Mouse (Mus musculus) urinary bladder, postnatal 10 days (tissue): ENCODE measurements around the gene Supt20.
"Not testable (repeated sequence)": the region's sequence is repeated elsewhere in the genome, so short reads cannot be mapped to it uniquely, and the experiment has no call there.

Experiments used
- DNase-seq: peaks from one replicate; pipeline ENCODE4 v3.0.0; 2022; ENCODE audit warnings: low spot score

Supt20 gene

DNA sequence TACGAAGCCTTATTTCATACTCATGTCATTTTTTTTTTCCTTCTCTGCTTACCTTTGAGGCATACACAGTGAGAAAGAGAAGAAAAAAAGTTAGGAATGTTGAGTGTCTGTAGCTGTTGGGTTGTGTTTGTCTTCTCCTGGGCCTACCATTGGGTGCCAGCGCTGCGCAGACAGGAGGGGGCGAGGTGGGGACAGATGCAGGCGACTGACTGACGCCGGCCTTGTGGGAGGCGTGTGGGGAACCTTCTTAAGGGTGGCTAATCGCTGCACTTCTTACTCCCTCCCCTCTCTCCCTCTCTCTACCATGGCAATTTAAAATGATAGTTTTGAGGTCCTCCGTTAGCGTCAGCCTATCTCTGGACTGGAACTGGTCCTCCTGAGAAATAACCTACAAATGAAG lies 63.5 kb downstream of the Supt20 start:
- no peak for DNase-seq

DNA sequence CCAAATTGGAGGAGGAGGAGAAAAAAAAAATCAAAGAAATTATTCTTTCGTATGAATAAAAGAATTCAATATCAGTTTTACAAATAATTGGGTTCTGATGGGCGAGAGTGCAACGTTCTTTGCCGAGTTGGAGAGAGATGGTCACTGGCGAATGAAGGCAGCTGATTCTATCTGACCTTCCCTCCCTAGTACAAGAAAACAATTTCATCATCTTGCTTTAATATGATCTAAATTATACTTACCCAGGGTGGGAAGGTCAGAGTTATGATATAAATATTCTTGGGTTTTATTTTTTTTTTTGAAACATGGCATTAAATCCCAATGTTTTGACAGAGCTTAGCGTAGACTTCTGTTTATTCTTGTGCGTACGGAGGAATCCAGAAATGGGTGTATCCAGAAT lies 64.8 kb downstream of the Supt20 start:
- DNase-seq, result no peak

- no peak for DNase-seq
Measured at GRCm38 (mm10) chr3:54759211-54759610, 66.6 kb downstream of the Supt20 start.

- no peak for DNase-seq
Measured at GRCm38 (mm10) chr3:54760321-54761115, 67.9 kb downstream of the Supt20 start.

DNA sequence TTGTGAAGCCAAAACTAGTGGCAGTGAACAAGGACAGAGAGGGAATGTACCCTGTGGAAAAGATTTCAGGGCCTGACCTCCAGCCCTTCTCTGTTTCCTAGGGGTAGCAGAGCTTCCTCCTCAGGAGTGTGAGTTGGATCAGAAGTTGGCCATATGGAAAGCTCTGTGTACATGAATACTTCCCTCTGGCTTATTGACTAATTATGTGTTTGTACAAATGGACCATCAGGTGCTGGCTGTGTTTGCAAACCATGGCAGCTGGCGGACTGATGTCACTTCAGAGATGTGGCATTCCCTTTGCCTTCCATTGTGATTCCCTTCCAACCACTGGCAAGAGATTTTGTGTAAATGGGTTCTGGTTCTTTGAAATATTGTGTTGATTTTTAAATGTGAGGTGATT lies 68.7 kb downstream of the Supt20 start:
- no peak for DNase-seq

DNA sequence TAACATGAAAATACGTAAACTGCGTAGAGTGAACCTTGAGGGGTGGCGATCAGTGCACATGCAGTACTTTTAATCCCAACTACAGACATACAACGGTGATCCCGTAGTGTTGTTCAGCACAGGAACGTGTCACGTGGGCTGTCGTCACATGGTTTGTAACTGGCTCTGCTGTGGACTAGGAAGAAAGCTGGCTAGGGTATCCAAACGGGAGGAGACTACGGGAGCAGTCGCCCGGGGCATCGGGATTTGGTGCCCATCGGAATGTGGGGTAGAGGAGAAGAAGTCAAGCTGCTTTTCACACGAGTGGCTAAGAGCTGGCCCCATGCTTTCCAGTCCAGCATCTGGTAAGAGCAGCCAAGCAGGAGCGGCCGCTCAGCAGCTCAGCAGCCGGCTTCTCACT lies 71.8 kb downstream of the Supt20 start:
- no peak for DNase-seq

GRCm38 (mm10) chr3:54765521-54765920 lies 72.9 kb downstream of the Supt20 start:
- not testable (repeated sequence) for DNase-seq

GRCm38 (mm10) chr3:54766034-54766433 lies 73.4 kb downstream of the Supt20 start:
- no peak for DNase-seq

GRCm38 (mm10) chr3:54766811-54767210 lies 74.2 kb downstream of the Supt20 start:
- no peak for DNase-seq

GRCm38 (mm10) chr3:54768592-54768991 lies 76.0 kb downstream of the Supt20 start:
- no peak for DNase-seq

GRCm38 (mm10) chr3:54769349-54770275 lies 77.0 kb downstream of the Supt20 start:
- no peak for DNase-seq

DNA sequence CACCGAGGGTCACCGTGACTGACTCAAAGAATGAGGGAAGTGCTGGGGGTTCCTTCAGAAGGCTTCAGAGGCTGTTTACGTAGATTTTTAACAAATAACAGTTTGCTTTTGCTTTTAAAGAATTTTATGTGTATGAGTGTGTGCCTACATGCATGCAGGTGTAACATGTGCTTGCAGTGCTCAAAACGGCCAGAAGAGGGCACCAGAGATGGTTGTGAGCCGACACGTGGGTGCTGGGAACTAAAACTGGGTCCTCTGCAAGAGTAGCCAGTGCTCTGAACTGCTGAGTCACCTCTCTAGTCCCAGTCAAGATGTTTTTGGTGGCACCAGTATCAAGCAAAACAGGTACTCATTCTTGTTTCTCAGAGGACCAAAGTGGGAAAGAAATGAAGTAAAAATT lies 81.0 kb downstream of the Supt20 start:
- DNase-seq, result no peak

DNA sequence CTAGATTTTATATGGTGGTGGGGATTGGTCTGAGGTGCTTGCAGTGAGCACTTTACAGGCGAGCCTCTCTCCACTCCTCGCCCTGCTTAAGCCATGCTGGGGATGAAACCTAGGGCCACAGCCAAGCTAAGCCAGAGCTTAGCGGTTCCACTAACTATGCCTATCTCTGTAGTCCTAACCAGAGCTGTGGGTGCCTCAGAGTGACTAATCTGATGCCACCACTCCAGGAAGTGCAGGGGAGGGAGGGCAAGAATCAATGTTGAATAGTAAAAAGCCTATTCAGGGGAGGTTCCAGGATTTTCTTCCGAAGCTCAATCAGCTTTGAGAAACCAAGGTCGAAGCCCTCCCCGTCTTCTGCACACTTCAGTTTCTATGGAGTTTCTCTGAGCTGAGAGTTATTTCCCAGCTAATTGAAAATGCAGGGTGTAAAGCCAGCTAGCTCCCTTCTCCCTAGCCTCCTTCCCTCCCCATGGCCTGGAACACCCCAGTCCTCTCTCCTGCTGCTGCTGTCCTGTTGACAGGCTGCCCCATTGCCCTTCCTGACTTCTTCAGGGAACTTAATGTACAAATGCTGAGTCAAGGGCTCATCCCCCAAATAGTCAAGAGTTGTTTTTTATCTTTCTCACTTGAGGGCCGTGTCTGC lies 83.5 kb downstream of the Supt20 start:
- DNase-seq, result no peak
